Mouse (Mus musculus): Measurements from ENCODE around the gene Slc16a5.

The Slc16a5 gene

DNA sequence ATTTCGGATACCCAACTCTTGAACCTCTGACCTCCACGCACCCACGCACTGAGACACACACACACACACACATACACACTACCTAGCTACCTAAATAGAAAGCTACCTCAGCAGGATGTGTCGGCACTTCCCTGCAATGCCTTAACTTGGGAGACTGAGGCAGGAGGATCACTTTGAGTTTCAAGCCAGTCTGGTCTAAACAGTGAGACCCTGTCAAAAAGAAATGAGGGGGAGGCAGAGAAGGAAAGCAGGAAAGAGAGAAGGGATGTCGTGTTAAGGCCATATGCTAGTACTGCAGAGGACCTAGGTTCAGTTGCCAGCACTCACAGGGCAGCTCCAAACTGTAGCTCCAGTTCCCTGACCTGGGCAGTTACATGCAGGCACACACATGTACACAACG, 52.7 kb downstream of the Slc16a5 start:
- DNase-seq (ENCODE audit: low spot score in 2 of 2): no peak

GRCm38 (mm10) chr11:115516942-115517341, 54.7 kb downstream of the Slc16a5 start:
- no peak for DNase-seq (ENCODE audit: low spot score in 2 of 2)

DNA sequence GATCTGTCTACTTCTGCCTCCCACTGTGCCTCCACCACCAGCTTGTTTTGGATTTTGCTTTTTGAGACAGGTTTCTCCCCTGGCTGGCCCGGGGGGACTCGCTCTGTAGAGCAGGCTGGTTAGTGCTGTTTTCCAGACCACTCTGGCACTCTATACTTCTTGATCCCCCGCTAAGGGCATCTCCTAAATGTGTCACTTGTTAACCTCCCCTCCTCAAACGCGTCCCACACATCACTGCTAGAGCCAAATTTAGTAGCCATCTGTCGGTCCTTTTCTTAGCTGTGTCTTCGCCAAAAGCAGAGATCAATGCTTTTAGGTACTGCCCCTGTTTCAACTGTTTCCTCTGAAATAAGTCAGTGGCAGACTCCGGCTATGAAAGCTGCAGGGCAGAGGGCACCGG, 56.4 kb downstream of the Slc16a5 start:
- no peak for DNase-seq (ENCODE audit: low spot score in 2 of 2)

DNA sequence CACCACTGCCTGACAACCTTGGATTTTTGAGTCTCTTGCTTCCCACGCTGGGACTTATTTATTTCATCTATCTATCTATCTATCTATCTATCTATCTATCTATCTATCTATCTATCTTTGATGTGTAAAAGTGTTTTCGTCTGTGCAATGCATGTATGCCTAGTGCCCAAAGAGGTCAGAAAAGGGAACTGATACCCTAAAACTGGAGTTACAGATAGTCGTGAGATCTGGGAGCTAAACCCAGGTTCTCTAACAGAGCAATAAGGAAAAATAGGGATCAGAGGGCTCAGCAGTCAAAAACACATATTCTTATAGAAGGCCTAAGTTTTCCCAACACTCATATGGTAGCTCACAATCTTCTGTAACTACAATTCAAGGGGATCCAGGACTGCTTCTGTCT, 57.3 kb downstream of the Slc16a5 start:
- no peak for DNase-seq (ENCODE audit: low spot score in 2 of 2)

- DNase-seq (ENCODE audit: low spot score in 2 of 2): no peak
Observed at GRCm38 (mm10) chr11:115520218-115520617, 57.9 kb downstream of the Slc16a5 start.

GRCm38 (mm10) chr11:115521080-115521479, 58.8 kb downstream of the Slc16a5 start:
- no peak for DNase-seq (ENCODE audit: low spot score in 2 of 2)

- DNase-seq (ENCODE audit: low spot score in 2 of 2): no peak
Observed at GRCm38 (mm10) chr11:115522238-115522637, 60.0 kb downstream of the Slc16a5 start.

- DNase-seq (ENCODE audit: low spot score in 2 of 2): no peak
Observed at GRCm38 (mm10) chr11:115522703-115523102, 60.4 kb downstream of the Slc16a5 start.

Measured in natural killer cell, adult 2 months (primary cell).